Mouse (Mus musculus): Measurements from ENCODE around the gene Wnk2.

DNA sequence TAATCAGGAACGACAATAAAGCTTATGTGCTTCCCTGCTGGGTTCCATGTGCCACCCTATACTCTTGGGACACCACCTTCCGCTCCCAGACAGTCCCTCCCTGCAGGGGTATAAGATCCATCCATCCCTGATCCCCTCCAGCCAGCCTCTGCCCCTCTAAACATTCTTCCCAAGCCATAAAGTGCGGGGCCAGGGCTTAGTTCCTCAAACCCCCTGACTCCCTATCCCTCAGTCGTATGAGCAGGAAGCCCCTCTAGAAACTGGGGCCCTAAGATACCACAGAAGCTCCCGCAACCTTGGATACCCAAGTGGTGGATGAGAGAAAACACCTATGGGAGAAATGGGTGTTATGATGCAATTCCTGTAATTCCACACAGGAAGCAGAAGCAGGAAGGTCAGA is 48.4 kb upstream of the Wnk2 start:
- TF ChIP-seq CTCF (IDR thresholded peaks at IDR 0.05; ENCODE audit: low read depth, low read length) (no peak), POLR2A (IDR thresholded peaks at IDR 0.05; ENCODE audit: borderline replicate concordance, low read depth, low read length) (no peak)

Data from bone marrow macrophage, adult 2 months (primary cell).